ENCODE assay signal across 14 mouse cellular contexts in the genomic region with DNA sequence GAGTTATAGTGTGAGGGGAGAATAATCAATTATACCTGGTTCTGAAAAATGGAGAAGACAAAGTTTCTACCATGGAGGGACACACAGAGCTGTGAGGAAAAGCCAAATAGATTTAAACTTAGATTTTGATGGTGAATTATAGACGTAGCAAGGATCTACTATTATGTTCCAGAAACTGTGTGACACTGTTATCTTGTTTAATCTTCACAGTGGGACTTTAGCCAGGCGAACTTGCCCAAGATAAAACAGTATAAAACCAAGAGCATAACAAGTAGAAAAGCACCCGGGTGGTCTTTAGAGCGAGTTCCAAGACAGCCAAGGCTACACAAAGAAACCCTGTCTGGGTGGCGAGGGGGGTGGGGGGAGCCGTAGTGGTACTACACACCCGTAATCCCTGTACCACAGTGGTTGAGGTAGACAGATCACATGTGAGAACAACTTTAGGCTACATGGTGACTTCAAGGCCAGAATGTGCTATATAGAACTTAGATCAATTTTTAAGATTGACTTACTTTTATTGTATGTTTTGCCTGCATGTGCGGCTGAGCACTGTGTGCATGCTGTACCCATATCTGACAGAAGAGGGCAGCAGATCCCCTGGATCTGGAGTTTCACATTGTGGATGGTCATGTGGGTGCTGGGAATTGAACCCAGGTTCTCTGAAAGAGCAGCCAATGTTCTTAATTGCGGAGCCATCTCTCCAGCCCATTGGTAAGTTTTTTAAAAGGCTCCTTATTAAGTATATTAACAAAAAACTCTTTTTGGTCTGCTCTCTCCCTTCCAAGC. TPM values are rescaled to one million over a fixed set of nuclear protein-coding genes. Genes with fewer than 3 reads are reported as not detected.
DNase-seq lines count a peak whose midpoint lies in the region; ATAC-seq and TF ChIP-seq lines count a peak whose summit lies in the region.
"Had no signal": no experiment of that assay in that cellular context is flagged by ENCODE, and none has a peak within 500 bp of the region (broad histone marks: within the 10 kb centered on the region; RNA-seq: fewer than 3 reads in every experiment).

No protein-coding gene starts in this region.

- no peaks in the 10 kb centered on the region for H3K9me3 ChIP-seq in midbrain, postnatal 0 days (ENCODE audit: low read length)
- H3K9me3 ChIP-seq in midbrain, embryonic 16.5 days (replicated peaks; ENCODE audit: control insufficient read depth, low read length, poor library complexity, severe bottlenecking), result no peaks in the 10 kb centered on the region
- H3K9me3 ChIP-seq: forebrain, embryonic 15.5 days; G1E had no signal

- H3K27me3 ChIP-seq in midbrain, postnatal 0 days (ENCODE audit: insufficient read depth, low read length), result no peaks in the 10 kb centered on the region
- H3K27me3 ChIP-seq in midbrain, embryonic 16.5 days (ENCODE audit: control insufficient read depth, insufficient read depth, low read depth, low read length), result no peaks in the 10 kb centered on the region
- H3K27me3 ChIP-seq: forebrain, embryonic 15.5 days had no signal

- no peak overlapping the region for H3K9ac ChIP-seq in midbrain, postnatal 0 days (replicated peaks; ENCODE audit: low read length, poor library complexity, severe bottlenecking)
- no peak overlapping the region for H3K9ac ChIP-seq in midbrain, embryonic 16.5 days (ENCODE audit: low read depth, low read length)
- H3K9ac ChIP-seq: forebrain, embryonic 15.5 days; hindbrain, embryonic 14.5 days had no signal

- H3K4me2 ChIP-seq in midbrain, postnatal 0 days (ENCODE audit: low read depth, low read length, poor library complexity, severe bottlenecking), result no peak overlapping the region
- H3K4me2 ChIP-seq in midbrain, embryonic 16.5 days (ENCODE audit: low read length), result no peak overlapping the region
- H3K4me2 ChIP-seq: forebrain, embryonic 15.5 days; hindbrain, embryonic 14.5 days had no signal

- ATAC-seq in midbrain, postnatal 0 days (ENCODE audit: low FRiP score), result no peak
- no peak for ATAC-seq in midbrain, embryonic 16.5 days
- ATAC-seq: forebrain, embryonic 15.5 days had no signal

- intact Hi-C loops in left cerebral cortex, adult 2 months (cut with DNase I), result no loop called here
- intact Hi-C loops in left cerebral cortex, postnatal 36 days (cut with DNase I), result no loop called here

- H3K4me1 ChIP-seq in midbrain, postnatal 0 days (ENCODE audit: insufficient read depth, low read length), result no peaks in the 10 kb centered on the region
- no peaks in the 10 kb centered on the region for H3K4me1 ChIP-seq in midbrain, embryonic 16.5 days (ENCODE audit: control insufficient read depth, insufficient read depth, low read length)
- no peaks in the 10 kb centered on the region for H3K4me1 ChIP-seq in embryonic fibroblast, embryonic 13.5 days (ENCODE audit: control insufficient read depth, insufficient read depth, low read length)
- H3K4me1 ChIP-seq: forebrain, embryonic 15.5 days had no signal

- peak; percentile 33 for TF ChIP-seq CTCF in left cerebral cortex, adult 2 months (IDR thresholded peaks at IDR 0.05)
- TF ChIP-seq CTCF in midbrain, postnatal 0 days (IDR thresholded peaks at IDR 0.05), result peak; percentile 36
- peak; percentile 11; the same call in 1 of the 2 replicates for TF ChIP-seq CTCF in embryonic fibroblast, embryonic 13.5 days (IDR thresholded peaks at IDR 0.05; ENCODE audit: borderline replicate concordance, insufficient read depth, low read length)

- H3K27ac ChIP-seq in left cerebral cortex, adult 2 months, result no peak overlapping the region
- no peak overlapping the region for H3K27ac ChIP-seq in midbrain, postnatal 0 days (ENCODE audit: low read depth, low read length)
- no peak overlapping the region for H3K27ac ChIP-seq in midbrain, embryonic 16.5 days (ENCODE audit: low read length)
- H3K27ac ChIP-seq in embryonic fibroblast, embryonic 13.5 days (ENCODE audit: insufficient read depth, low read length), result no peak overlapping the region
- H3K27ac ChIP-seq: forebrain, embryonic 15.5 days; hindbrain, embryonic 14.5 days had no signal

- no peak overlapping the region for H3K4me3 ChIP-seq in left cerebral cortex, adult 2 months
- H3K4me3 ChIP-seq in midbrain, postnatal 0 days (ENCODE audit: low read depth, low read length), result no peak overlapping the region
- H3K4me3 ChIP-seq in midbrain, embryonic 16.5 days (ENCODE audit: low read depth, low read length), result no peak overlapping the region
- no peak overlapping the region for H3K4me3 ChIP-seq in embryonic fibroblast, embryonic 13.5 days (ENCODE audit: insufficient read depth, low read length)
- H3K4me3 ChIP-seq: forebrain, embryonic 15.5 days; myocyte had no signal

- no peak for TF ChIP-seq POLR2A in embryonic fibroblast, embryonic 13.5 days (IDR thresholded peaks at IDR 0.05; ENCODE audit: low read depth, low read length)

- no peaks in the 10 kb centered on the region for H3K36me3 ChIP-seq in midbrain, postnatal 0 days (ENCODE audit: insufficient read depth, low read length)
- H3K36me3 ChIP-seq in midbrain, embryonic 16.5 days (ENCODE audit: control insufficient read depth, insufficient read depth, low read length), result no peaks in the 10 kb centered on the region
- H3K36me3 ChIP-seq: forebrain, embryonic 15.5 days; G1E had no signal

- whole genome bisulfite sequencing in midbrain, postnatal 0 days, result 61% methylated on average over 9 of the region's 9 CpGs
- 66% methylated on average over 9 of the region's 9 CpGs for WGBS in midbrain, embryonic 16.5 days

- no peak for DNase-seq in left cerebral cortex, adult 2 months (ENCODE audit: extremely low spot score in 1 of 2, low spot score in 2 of 2)
- DNase-seq in left cerebral cortex, postnatal 36 days (ENCODE audit: low spot score in 2 of 2), result no peak
- no peak for DNase-seq in midbrain, postnatal 0 days (ENCODE audit: low spot score)
- peak; percentile 45 for DNase-seq in ZHBTc4 (ENCODE audit: low read depth, low spot score)
- no peak for DNase-seq in frontal cortex, postnatal 36 days (ENCODE audit: low spot score in 2 of 2)
- DNase-seq in urinary bladder, postnatal 36 days (ENCODE audit: low spot score in 2 of 2), result no peak
- DNase-seq: cerebellum, adult 9-11 months; gastrocnemius, postnatal 25 days had no signal

RNA-seq across cellular contexts. Expression of a gene that starts 32.0 kb away (rescaled TPM):
- 100 to 1,000 TPM; 109 to 124 TPM for total RNA-seq in left cerebral cortex, adult 2 months (2021)
- total RNA-seq in left cerebral cortex, postnatal 36 days (2021), result 100 to 1,000 TPM; 117 to 119 TPM
- total RNA-seq in midbrain, postnatal 0 days (2014; rRNA removed), result 181 and 215 TPM in 2 replicates
- 25.4 and 27.2 TPM in 2 replicates for polyA plus RNA-seq in midbrain, postnatal 0 days (2015; fragmentation: Nextera tagmentation; extraction: Ambion mirVana)
- 42.4 and 45.4 TPM in 2 replicates for polyA plus RNA-seq in midbrain, embryonic 16.5 days (2015; fragmentation: Nextera tagmentation; extraction: Ambion mirVana)
- polyA plus RNA-seq in embryonic fibroblast, embryonic 13.5 days (2011; ENCODE audit: insufficient read length, low read depth, missing spikeins), result 184 and 201 TPM in 2 replicates
